Mouse (Mus musculus) ES-Bruce4 (cell line): ENCODE results near the gene Cxcr3.

Source experiments
- CTCF ChIP-seq: IDR thresholded peaks from one replicate; pipeline ENCODE4 v1.8.1; 2011; ENCODE audit warnings: low read depth, low read length
- POLR2A ChIP-seq: IDR thresholded peaks from one replicate; pipeline ENCODE4 v1.8.1; 2011; ENCODE audit warnings: low read length; ENCODE audit not compliant: insufficient read depth

GRCm38 (mm10) chrX:101769478-101769877 lies 35.4 kb upstream of the Cxcr3 start:
- TF ChIP-seq CTCF = no peak
- no peak for TF ChIP-seq POLR2A
